Mouse (Mus musculus) heart, postnatal 0 days (tissue): Measurements from ENCODE around the gene Rnf150. TPM values are rescaled to one million over a fixed set of nuclear protein-coding genes. Genes with fewer than 3 reads are reported as not detected.

ENCODE experiments used
- ATAC-seq: fragments of 200-750 bp; cut with Nextera tagmentation; 2 replicates; pipeline ENCODE4 v1.8.0; 2017; ENCODE audit warnings: low read depth, moderate number of reproducible peaks, moderate library complexity; ENCODE audit not compliant: insufficient read depth
- DNase-seq: peaks from one replicate; pipeline ENCODE4 v3.0.0-alpha.2; 2016; ENCODE audit warnings: low spot score
- H3K27ac ChIP-seq: fragments of 300-500 bp; sonication (generic); 2 replicates; pipeline ENCODE4 v1.5.1; 2014; ENCODE audit warnings: low read depth, mild to moderate bottlenecking
- H3K27me3 ChIP-seq: fragments of 300-500 bp; sonication (generic); 2 replicates; pipeline ENCODE4 v1.6.1; 2014; ENCODE audit warnings: low read length, mixed read lengths; ENCODE audit not compliant: control insufficient read depth, insufficient read depth
- H3K36me3 ChIP-seq: fragments of 300-500 bp; sonication (generic); replicated peaks from 2 replicates; pipeline ENCODE4 v1.6.1; 2014; ENCODE audit warnings: low read length, mixed read lengths; ENCODE audit not compliant: control insufficient read depth, insufficient read depth
- H3K4me1 ChIP-seq: fragments of 300-500 bp; sonication (generic); 2 replicates; pipeline ENCODE4 v1.6.1; 2014; ENCODE audit warnings: antibody characterized with exemption; ENCODE audit not compliant: control insufficient read depth, insufficient read depth
- H3K4me2 ChIP-seq: fragments of 300-500 bp; sonication (generic); 2 replicates; pipeline ENCODE4 v1.6.1; 2014; ENCODE audit warnings: low read depth, mild to moderate bottlenecking, low read length, moderate library complexity
- H3K4me3 ChIP-seq: fragments of 300-500 bp; sonication (generic); 2 replicates; pipeline ENCODE4 v1.5.1; 2014; ENCODE audit warnings: low read depth, low read length
- H3K9ac ChIP-seq: fragments of 300-500 bp; sonication (generic); replicated peaks from 2 replicates; pipeline ENCODE4 v1.6.1; 2014; ENCODE audit warnings: low read depth, low read length, mixed read lengths
- H3K9me3 ChIP-seq: fragments of 300-500 bp; sonication (generic); replicated peaks from 2 replicates; pipeline ENCODE4 v1.6.1; 2016; ENCODE audit warnings: low read length; ENCODE audit not compliant: control insufficient read depth
- CTCF ChIP-seq: IDR thresholded peaks from 2 replicates; pipeline ENCODE4 v1.5.1; 2016; ENCODE audit warnings: antibody characterized with exemption, control low read depth, low read depth
- EP300 ChIP-seq: IDR thresholded peaks from 2 replicates; pipeline ENCODE4 v1.6.1; 2016; ENCODE audit warnings: antibody characterized with exemption, low read depth
- WGBS: fragments of 180-500 bp; shearing (Covaris S2); extraction: QIAGEN DNeasy Blood & Tissue Kit; methylation state at CpG from one replicate; pipeline ENCODE4 v1.1.7; 2014; 5-methylcytosine and 5-hydroxymethylcytosine counted together
- polyA plus RNA-seq: library from polyadenylated mRNA; unstranded; fragments of >200 nt; fragmentation: Nextera tagmentation; extraction: Ambion mirVana; gene quantifications from 2 replicates; pipeline ENCODE4 v1.2.1, GENCODE M21; 2015
- total RNA-seq: library from RNA; depleted of rRNA; stranded (reverse); fragments of >200 nt; gene quantifications from 2 replicates; pipeline ENCODE4 v1.2.3, GENCODE M21; 2014; ENCODE audit warnings: low replicate concordance

The Rnf150 gene
- total and polyA plus RNA-seq, 2 experiments from 2014 or later: 0.75 to 3.5 TPM

DNA sequence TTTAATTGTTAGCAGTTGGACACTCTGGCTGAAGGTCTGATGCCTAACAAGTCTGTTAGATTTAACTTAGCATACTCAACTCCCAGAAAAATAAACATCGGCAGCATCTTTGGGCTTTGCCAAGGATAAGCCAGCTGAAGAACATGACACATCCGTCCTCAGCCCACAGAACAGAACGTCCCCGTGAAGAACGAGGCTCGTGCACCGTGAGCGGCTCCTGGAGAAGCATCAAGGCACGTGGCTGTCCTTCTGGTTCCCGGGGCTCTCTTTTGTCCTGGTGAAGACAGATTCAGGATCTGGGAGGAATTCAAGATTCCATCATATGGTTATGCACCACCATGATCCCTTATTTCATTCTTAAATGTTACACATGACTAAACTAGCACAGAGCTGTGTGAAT lies 175.4 kb downstream of the Rnf150 start:
- no peaks in the 10 kb centered on the region for H3K27me3 ChIP-seq
- WGBS: 84% methylated on average over 10 of the region's 10 CpGs
- DNase-seq: no peak
- H3K27ac ChIP-seq: no peak overlapping the region
- no peaks in the 10 kb centered on the region for H3K36me3 ChIP-seq
- H3K9me3 ChIP-seq: no peaks in the 10 kb centered on the region
- TF ChIP-seq EP300 (no peak), CTCF (no peak)
- no peak overlapping the region for H3K4me3 ChIP-seq
- H3K4me1 ChIP-seq: peaks cover 4% of the 10 kb centered on the region; the same call in 1 of the 2 replicates
- no peak for ATAC-seq
- H3K9ac ChIP-seq: no peak overlapping the region
- H3K4me2 ChIP-seq: no peak overlapping the region

DNA sequence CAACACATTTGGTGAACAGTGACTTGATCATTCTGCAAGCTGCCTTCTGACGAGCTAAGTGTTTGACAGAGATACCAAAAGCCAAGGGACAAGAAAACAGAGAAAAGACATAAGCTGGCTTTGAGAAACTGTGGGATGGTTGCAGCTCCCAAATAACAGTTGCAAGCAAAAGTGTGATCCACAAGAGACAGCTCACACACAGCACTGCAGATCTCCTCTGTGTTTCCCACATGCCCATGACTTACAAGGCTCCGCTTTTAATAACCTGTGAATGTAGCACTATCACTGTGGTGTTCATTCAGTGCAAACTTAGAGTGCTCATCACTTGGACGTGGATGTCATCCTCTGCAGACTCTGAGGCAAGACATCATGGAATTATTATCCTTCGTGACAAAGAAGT lies 178.3 kb downstream of the Rnf150 start:
- H3K27me3 ChIP-seq: no peaks in the 10 kb centered on the region
- DNase-seq (no peak), ATAC-seq (no peak)
- TF ChIP-seq CTCF (no peak), EP300 (no peak)
- no peaks in the 10 kb centered on the region for H3K36me3 ChIP-seq
- H3K9me3 ChIP-seq: no peaks in the 10 kb centered on the region
- no peak overlapping the region for H3K9ac ChIP-seq
- no peaks in the 10 kb centered on the region for H3K4me1 ChIP-seq
- H3K4me3 ChIP-seq: no peak overlapping the region
- H3K27ac ChIP-seq: no peak overlapping the region
- 71% methylated on average over 4 of the region's 4 CpGs for WGBS
- H3K4me2 ChIP-seq: no peak overlapping the region

DNA sequence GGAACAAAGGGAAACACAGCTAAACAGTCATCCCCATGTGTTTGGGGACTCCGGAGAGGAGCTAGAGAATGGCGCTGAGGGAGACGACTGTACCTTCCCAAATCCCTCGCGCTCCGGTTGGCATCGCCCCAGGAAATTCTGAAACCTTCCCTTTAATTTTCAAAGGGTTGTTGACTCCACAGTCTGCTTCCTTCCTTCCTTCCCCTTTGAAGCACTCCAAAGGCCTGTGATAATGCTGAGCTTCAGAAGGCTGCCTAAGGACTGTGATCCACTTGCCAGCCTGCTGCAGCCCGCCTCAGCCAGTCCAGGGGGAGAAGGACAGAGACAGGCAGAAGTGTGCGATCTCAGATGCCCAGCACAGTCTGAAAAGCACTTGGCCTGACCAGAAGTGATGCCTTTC lies 183.8 kb downstream of the Rnf150 start:
- TF ChIP-seq CTCF: no peak
- Histone ChIP-seq H3K36me3 (no peaks in the 10 kb centered on the region), H3K9me3 (no peaks in the 10 kb centered on the region), H3K27me3 (no peaks in the 10 kb centered on the region), H3K4me3 (no peak overlapping the region), H3K4me2 (no peak overlapping the region), H3K4me1 (peaks cover 11% of the 10 kb centered on the region; the same call in 1 of the 2 replicates), H3K9ac (no peak overlapping the region), H3K27ac (no peak overlapping the region)
- DNase-seq (no peak), ATAC-seq (no peak)
- 76% methylated on average over 9 of the region's 9 CpGs for WGBS

- no peaks in the 10 kb centered on the region for H3K36me3 ChIP-seq
- no peaks in the 10 kb centered on the region for H3K9me3 ChIP-seq
- ATAC-seq (no peak), DNase-seq (no peak)
- no peaks in the 10 kb centered on the region for H3K27me3 ChIP-seq
- H3K27ac ChIP-seq: no peak overlapping the region
- no peak overlapping the region for H3K4me2 ChIP-seq
- peaks cover 11% of the 10 kb centered on the region; the same call in 1 of the 2 replicates for H3K4me1 ChIP-seq
- H3K9ac ChIP-seq: no peak overlapping the region
- TF ChIP-seq CTCF (no peak), EP300 (no peak)
- WGBS: 71% methylated on average over 6 of the region's 6 CpGs
- no peak overlapping the region for H3K4me3 ChIP-seq
These were observed 185.4 kb downstream of the Rnf150 start for GRCm38 (mm10) chr8:83048527-83048926.

- Histone ChIP-seq H3K36me3 (no peaks in the 10 kb centered on the region), H3K9me3 (no peaks in the 10 kb centered on the region), H3K9ac (no peak overlapping the region), H3K4me1 (peaks cover 11% of the 10 kb centered on the region; the same call in 1 of the 2 replicates), H3K27ac (peak overlapping the region; percentile 18; the same call in 1 of the 2 replicates), H3K4me3 (no peak overlapping the region), H3K27me3 (no peaks in the 10 kb centered on the region), H3K4me2 (no peak overlapping the region)
- TF ChIP-seq EP300 (no peak), CTCF (no peak)
- DNase-seq (peak; percentile 24), ATAC-seq (peak; percentile 51)
- 39% methylated on average over 7 of the region's 7 CpGs for WGBS
These were observed 186.0 kb downstream of the Rnf150 start for GRCm38 (mm10) chr8:83049171-83049601.

- Histone ChIP-seq H3K4me3 (no peak overlapping the region), H3K27me3 (no peaks in the 10 kb centered on the region), H3K36me3 (no peaks in the 10 kb centered on the region), H3K9ac (no peak overlapping the region), H3K4me1 (peaks cover 11% of the 10 kb centered on the region; the same call in 1 of the 2 replicates), H3K9me3 (no peaks in the 10 kb centered on the region), H3K27ac (0 out of 2 replicates have a peak overlapping the region, but pooled peaks have one; percentile 18), H3K4me2 (no peak overlapping the region)
- peak; percentile 44; the same call in 1 of the 2 replicates for ATAC-seq
- TF ChIP-seq CTCF (no peak), EP300 (no peak)
- peak; percentile 15 for DNase-seq
- 69% methylated on average over 1 of the region's 1 CpGs for WGBS
These were observed 186.5 kb downstream of the Rnf150 start for GRCm38 (mm10) chr8:83049616-83050015.
